Mouse (Mus musculus) layer of hippocampus, postnatal 36 days (tissue): ENCODE measurements around the gene Snx15. TPM values are rescaled to one million over a fixed set of nuclear protein-coding genes. Genes with fewer than 3 reads are reported as not detected.
A peak's percentile ranks its signal among the peaks of the same experiment; 100 is the strongest.

ENCODE experiments used
- DNase-seq, 2 experiments: peaks; one replicate each; pipeline ENCODE4 v3.0.0; 2022
- total RNA-seq, 2 experiments: library from RNA; stranded (reverse); gene quantifications; 2 replicates each; pipeline ENCODE4 v1.2.3; 2021

The Snx15 gene
- total RNA-seq, 2 experiments from 2014 or later = 40.2 to 42.5 TPM

DNA sequence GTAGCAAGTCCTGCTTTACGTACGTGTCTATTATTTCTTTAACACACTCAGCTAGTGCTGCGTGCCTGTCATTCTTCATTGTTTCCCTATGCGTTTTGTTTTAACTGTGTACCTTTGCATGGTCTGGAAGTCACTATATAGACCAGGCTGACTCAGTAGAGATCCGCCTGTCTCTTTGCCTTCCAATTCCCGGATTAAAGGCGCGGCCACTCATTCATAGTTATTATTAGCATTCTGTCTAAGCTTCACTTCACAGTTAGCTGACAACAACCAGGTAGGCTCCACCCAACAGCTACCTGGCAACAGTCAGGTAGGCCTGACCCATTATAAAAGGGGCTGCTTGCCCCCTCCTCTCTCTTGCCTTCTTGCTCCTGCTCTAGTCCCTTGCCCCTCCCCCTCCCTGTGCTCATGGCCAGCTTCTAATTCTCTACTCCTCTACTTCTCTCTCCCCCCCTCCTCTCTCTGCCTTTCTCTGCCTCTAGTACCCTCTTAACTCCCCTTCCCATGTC is 9.4 kb downstream of the Snx15 start:
- DNase-seq = no peak

DNA sequence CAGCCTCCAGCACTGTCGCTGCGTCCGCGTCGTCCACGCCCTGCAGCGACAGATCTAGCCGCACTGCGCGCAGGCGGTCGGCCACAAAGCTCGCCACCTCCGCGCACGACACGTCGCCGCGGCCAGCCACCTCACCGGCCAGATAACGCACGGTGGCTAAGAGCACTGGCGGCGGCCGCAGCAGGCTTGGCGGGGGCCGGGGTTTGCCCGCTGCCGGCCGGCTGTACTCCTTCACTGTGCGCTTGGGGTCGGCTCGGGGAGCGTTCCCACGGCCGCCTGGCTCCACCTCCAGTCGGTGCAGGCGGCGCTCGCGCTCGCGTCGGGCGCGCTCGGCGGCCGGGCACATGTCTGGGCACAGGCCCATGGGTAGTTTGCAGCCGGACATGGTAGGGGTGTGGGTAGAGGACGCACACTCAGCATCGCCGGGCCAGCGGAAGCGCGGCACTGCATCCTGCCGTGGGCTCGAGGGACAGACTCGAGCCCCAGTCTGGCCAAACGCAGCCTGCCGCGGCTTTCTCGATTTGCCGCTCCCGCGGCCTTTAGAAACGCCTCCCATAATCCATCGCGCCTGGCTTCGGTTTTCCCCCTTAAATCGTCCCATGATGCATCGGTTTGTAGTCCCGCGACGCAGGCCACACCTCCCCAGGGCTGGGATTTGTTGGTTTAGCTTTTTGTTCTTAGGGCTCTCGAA is 10.0 kb downstream of the Snx15 start, which contains the start of gene Sac3d1:
TSS of gene Sac3d1 (minus strand) at position 665 of the 691 bp plus-strand sequence.
- DNase-seq = peak; percentile 88 to 91

DNA sequence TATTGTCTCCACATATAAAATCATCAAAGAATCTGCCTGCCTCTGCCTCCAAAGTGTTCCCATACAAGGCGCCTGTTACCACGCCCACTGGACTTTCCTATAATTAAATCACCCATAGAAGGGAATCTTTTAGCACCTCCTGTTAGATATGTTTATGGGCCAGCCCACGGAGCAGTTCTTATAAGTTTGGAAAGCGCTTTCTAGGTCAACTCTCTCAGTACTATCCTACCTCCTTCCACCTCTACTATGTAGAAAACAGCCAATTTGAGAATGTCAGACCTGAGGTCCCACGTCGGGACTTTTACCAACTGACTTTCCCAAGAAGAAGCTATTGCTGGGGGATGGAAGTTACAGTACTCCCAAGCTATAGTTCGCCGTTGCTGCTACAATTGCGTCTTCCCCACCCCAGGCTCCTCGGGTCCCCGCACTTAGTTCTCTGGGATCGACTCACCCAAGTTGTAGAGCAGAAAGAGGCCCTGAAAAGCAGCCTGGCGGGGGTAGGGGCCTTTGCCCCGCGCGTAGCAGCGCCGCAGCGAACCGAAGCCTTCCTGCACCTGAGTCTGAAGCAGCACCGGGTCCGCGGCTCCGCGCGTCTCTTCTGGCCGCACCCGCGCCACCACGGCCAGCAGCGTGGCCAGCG is 10.6 kb downstream of the Snx15 start:
- DNase-seq = no peak

DNA sequence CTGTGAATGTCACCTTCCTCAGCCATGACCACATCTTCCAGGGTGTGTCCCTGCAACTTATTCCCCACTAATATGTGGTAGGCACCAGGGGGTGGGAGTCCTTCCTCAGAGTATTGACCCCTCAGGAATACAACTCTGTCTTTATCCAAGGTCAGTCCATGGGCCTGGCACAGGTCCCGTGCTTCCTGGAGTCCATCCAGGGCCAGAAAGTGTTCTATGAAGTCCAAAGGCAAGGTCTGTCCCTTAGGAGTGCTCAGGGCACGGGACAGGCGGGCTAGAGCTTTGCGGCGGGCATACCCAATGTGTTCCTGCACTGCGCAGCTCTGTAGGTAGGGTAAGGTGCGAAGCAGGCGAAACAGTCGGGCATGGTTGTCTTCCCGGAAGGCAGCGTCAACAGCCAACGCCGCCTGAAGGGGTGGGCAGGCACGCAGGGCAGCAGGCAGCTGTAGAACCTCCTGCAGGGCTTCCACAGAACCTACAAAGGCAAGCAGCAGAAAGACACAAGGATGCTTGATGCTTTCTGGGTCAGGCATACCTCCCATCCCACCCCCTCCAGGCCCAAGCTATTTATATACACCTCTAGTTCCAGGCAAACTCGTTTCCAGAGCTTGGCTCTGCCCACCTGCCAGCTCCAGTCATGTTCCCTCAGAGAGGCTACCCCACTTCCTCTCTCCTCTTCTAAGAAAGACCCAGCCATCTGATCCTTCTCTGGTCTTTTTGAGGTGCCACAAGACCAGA is 11.8 kb downstream of the Snx15 start:
- DNase-seq = no peak

DNA sequence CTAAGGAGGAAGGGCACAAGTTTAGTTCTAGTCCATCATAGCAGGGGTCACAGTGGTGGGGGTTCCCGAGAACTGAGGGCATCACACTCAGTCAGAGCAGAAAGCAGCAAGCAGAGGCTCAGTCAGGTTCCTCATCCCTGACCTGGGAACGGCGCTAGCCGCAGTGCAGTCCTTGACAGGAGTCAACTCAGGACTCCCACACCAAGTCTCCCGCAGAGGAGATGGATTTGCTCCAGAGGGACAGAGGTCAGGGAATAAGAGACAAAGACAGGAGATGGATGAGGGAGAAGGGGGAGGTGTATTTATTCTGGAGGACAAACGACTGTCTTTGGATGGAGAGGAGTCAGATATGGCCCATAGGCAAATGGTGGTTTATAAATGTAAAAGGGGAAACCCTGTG is 15.0 kb downstream of the Snx15 start:
- no peak for DNase-seq

DNA sequence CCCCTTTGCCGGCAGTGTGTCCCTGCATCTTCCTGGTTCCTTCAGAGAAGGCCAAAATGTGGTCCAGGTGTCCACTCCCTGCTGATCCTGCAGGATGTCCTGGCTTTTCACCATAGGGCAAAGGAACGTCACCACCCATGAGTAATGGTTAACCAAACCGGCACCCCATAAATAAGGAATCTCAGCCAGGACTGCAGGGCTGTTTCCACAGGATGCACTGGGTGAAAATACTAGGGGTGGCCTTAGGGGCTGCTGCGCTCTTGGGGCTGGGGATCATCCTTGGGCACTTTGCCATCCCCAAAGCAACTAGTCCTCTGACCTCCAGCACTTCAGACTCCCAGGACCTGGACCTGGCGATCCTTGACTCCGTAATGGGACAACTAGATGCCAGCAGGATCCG is 22.5 kb downstream of the Snx15 start, which contains the start of gene Naaladl1:
TSS of gene Naaladl1 (plus strand) at position 197 of the 400 bp plus-strand sequence.
- no peak for DNase-seq

DNA sequence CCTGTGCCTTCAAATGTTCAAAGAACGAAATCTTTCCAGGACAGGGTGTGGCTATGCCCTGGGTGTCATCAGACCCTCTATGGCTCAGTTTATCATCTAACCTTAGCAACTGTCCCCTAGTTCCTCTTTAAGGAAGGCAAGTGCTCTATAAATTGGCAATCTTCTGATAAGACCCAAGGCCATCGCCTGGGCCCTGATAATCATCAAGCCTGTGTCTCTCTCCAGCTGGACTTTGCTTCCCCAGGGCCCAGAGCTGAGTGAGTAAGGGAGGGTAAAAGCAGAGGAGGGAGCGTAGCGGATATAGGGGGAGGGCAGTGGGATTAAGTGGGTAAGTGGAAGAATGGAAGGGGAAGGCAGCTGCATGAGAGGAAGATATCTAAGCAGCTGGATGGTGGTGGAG is 23.6 kb downstream of the Snx15 start:
- no peak for DNase-seq

DNA sequence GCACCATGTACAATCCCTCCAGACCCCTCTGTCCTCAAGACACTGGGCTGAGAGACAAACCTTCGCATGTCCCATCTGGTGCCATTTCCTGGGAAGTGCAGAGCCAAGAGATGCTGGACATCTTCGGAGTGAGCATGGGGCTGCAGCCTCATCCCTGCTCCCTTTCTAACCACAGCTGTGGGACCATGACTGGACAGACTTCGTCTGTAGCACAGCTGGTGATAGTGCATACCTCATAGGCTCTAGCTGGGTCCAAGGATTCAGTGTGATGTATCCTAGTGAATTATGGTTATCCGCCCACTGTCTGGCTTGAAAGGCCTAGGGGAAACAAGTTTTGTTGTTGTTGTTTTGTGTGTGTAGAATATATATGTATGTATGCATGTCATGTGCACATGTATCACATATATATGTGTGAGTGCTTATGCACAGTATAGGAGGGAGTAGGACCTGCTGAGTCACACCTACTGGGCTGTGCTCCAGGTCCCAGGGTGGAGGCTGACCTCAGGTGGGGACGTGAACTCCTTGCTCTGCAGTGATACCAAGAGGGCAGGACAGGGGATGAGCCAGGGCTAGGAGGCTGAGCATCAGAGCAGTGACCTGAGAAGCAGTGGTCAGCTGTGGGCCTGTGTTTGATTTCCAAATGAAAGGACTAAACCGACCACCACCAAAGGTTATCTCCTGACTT is 25.8 kb downstream of the Snx15 start:
- no peak for DNase-seq

DNA sequence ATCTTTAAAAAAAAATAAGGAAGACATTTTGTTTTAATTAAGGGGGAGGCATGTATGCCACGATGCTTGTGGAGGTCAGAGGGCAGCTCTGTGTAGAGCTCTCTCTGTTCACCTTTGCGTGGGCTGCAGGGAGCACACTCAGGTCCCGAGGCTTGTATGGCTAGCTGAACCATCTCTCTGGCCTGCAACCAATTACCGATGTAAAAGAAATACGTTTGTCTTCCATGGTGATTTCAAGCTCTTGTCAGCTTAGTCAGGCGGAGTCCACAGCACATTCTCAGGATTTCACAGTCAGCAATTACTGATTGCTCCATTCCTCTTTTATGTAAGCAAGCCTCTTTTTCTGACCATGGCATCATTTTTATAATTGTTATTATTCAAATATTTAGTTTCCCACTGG is 26.9 kb downstream of the Snx15 start:
- no peak for DNase-seq

DNA sequence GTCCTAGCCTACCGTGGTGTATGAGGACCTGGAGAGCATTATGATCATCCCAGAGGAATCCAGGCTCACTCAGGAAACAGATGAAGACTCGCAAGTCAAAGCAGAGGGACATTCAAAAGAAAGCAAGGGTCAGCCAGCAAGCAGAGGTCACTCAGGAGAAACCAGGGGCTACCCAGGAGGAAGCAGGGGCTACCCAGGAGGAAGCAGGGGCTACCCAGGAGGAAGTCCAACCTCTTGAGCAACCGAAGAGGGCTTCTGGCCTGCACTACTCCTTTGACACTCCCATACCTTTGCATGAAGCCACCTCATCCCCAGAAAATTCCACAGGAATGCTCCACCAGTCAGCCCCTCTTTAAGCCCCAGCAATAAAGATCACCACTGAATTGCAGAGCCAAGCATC is 30.3 kb downstream of the Snx15 start:
- DNase-seq = no peak

DNA sequence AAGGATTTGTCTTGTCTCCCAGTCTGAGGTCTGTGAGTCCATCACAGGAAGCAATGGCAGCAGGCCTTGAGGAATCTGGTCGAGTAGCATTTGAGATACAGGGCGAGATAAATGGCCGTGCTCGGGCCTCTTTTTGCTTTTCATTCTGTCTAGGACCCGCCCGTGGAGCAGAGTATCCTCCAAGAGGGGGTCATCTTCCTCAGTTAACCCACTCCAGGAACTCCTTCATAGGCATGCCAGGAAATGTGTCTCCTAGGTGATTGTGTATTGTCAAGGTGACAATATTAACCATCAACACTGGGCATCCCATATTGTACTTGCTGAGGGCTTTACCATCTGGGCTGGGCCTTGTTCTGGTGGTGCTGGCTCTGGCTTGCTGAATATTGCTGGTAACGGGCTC is 34.0 kb downstream of the Snx15 start, which contains the start of gene AC131692.1:
TSS of gene AC131692.1 (plus strand) at position 301 of the 400 bp plus-strand sequence.
- DNase-seq = no peak

DNA sequence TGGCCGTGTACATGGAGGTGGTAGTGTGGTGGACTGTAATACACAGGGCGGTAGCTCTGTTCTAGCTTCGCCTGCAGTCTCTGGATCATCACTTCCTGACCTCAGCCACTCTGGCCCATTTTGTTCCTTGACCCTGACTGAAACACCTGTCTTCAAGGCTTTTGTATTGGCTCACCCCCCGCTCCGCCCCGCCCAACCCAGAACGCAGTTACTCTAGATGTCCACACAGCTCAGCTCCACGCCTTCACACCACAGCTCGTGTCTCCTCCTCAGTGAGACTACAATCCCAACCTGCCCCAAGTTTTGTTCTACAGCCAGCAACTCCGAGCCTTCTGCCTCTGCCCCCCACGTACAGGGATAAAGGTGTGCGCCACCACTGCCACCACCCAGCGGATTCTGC is 39.3 kb downstream of the Snx15 start:
- no peak for DNase-seq

DNA sequence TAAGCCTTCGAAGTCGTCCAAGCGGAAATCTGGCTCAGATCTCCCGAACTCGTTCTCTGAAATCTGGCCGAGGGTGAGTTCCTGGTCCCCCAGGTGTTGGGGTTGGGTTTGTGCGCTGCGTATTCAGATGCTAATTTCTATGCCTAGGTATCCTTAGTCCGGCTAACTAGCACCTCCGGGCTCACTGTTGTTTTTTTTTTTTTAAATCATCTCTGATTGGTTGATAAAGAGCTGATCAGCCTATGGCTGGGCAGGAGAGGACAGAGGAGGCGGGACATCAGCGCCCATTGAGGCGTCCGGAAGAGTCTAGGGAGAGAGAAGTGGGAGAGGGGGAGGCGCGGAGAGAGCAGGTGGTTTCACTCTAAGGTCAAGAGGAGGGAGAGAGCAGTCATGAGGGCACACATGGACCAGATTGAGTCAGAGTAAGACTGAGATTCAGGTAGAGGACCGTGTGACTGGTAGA is 42.7 kb downstream of the Snx15 start:
- DNase-seq = peak in 1 of 2 experiments; percentile 5

DNA sequence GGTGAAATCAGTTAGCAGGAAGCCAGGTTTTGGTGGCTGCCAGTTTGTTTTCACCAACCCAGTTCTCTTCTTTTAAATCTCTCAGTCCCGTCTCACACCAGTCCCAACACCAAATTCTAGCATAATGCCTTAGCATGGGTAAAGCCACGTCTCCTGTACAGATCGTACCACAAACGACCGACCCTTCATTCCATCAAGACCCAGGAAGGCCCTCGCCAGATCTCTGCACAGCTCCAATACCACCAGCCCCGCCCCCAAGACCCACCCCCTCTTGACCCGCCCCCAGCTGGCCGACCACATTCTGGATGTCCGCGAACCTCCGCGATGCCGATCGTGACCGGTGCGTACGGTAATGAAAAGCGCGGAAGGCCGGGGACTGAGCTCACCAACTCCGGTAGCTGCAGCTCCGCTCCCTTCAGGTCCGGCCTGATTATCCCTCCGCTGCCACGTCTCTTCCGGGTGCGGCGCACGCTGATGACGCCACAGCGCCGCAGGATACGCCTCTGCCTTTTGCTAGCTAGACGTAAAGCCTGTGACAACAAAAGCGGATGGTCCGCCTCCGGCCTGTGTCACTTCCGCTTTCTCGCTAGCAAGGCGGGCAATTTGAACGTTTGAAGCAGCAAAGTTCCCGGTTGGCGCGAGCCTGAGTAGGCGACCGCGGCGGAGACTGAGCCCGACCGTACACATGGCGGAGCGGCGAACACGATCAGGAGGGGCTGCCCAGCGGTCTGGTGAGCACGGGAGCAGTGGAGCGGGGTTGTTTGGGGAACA is 43.4 kb downstream of the Snx15 start, which contains the start of the genes Zfpl1 and Cdca5:
TSS of gene Zfpl1 (minus strand) at position 479 of the 771 bp plus-strand sequence.
TSS of gene Cdca5 (plus strand) at position 506 of the 771 bp plus-strand sequence.
- peak; percentile 96 for DNase-seq

DNA sequence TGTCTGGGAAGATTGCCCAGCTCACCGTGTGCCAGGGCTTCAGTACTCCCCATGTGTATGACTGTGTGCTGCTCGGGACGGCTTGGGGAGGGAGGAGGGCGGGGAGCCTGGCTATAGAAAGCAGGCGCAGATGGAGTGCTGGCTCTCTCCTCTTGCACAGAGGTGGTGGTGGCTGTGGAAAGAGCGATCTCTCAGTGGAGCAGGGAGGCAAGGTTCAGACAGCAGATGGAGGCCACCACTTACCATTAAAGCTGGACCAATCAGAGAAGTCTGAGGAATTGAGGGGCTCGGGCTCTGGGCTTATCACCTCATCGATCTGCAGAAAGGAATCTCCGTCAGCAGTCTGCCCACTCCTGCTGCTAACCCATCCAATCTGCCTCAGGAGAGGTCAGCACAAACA is 45.9 kb downstream of the Snx15 start, which contains the start of gene Gm28374:
TSS of gene Gm28374 (minus strand) at position 101 of the 400 bp plus-strand sequence.
- peak in 1 of 2 experiments; percentile 4 for DNase-seq

DNA sequence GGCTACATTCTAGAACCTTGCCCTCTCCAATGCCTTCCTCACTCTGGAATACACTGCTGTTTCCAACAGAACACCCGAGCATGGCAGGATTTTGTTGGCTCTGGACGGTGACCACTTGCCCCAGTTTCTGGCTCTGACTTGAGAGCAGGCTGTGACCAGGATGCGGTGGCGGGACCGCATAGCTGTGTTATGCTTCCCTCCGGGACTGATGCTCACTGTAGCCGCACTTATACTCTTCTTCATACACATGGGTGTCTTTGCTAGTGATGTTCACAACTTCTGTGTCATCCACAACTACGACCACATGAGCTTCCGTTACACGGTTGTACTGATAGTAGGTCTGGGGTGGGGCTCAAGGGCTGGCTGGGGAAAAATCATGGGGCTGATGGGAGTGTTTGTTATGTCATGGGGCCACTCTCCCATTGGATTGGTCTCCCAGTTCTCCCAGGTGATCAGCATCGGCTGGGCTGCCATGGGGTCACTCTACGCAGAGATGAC is 48.1 kb downstream of the Snx15 start, which contains the start of gene Tmem262:
TSS of gene Tmem262 (plus strand) at position 51 of the 498 bp plus-strand sequence.
- DNase-seq = no peak

DNA sequence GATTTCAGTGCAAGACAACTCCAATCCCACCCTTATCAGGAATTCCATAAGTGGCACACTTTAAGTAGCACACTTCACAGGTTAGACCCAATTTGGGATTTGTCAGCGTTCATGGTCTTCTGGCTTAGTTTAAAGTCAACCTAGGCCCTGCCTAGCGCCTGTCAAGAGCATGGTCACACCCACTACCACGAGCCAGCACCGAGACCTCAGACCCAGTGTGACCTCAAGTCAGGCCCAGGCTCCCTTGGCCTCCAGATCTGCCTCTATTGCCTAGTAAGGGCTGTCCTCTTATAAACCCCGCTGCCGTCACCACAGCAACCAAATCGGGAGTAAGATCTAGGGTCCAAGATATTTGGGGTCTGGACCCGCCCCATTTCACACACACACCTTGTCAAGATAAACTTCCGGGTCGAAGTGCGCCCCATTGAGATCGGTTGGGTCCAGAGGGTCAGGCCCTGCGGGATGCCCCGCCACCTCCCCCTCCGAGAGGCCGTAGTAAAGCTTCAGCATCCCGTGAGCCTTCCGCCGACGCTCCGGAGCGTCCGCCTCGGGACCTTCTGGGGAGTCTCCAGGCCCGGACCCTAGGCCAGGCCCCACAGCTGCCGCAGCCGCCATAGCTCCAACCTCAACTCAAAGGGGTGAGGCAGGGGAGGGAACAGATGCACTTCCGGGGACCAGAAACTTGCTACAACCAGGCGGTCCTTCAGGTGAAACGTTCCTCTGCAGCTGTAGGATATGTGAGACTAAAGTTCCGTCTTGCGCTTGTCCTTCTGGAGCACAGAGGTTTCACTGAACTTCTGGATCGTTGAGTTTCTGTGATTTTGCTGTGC is 51.3 kb downstream of the Snx15 start, which contains the start of gene Vps51:
TSS of gene Vps51 (minus strand) at position 668 of the 830 bp plus-strand sequence.
- peak; percentile 79 to 83 for DNase-seq

DNA sequence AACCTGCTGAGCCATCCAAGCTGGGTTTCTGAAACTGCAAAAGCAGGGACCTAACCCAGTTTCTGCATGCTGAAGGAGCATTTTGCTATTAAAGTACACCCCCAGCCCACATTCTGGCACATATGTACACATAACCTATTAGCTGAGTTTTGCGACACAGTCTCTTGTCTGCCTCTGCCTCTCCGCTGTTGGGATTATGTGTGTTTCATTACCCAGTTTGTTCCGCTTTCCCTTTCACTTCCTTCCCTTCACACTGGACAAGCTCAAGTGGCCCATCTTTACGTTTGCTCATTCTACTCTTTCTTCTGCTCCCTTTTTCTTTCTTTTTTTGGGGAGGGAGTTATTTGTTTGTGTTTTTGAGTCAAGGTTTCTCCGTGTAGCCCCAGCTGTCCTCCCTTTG is 54.2 kb downstream of the Snx15 start:
- no peak for DNase-seq

DNA sequence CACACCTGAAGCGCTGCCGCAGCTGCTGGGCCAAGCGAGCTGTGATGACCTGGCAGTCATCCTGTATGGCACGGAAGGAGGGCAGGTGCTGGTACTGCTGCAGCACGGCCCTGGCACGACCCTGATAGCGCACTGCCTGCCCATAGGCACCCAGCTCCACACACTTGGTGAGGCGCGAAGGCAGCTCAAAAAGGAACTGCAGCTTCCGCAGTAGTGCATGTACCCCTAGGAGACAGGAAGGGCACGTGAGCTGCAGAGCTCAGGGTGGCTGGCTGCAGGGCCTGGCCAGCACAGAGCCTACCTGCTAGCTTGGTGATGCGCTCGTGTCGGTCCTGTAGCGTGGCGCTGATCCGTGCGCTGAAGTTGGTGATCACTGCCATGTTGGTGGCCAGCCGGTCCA is 56.8 kb downstream of the Snx15 start:
- no peak for DNase-seq
